Mouse (Mus musculus) cerebellum, adult 2 months (tissue): ENCODE measurements at regions not wholly inside any gene's neighbourhood (a gene's known extent, or its start where the extent isn't known, plus 50 kb on each side); places are given as distances from the start of the nearest gene placed in this dataset.

ENCODE experiments used
- CTCF ChIP-seq: fragments of 200-500 bp; IDR thresholded peaks from 2 replicates; pipeline ENCODE4 v1.5.1; 2011; ENCODE audit warnings: low read depth, mild to moderate bottlenecking, control low read depth, low read length, moderate library complexity, borderline replicate concordance; ENCODE audit not compliant: insufficient read depth
- POLR2A ChIP-seq: fragments of 200-500 bp; IDR thresholded peaks from 2 replicates; pipeline ENCODE4 v1.6.1; 2011; ENCODE audit warnings: low read length, control low read depth, borderline replicate concordance; ENCODE audit not compliant: insufficient read depth

GRCm38 (mm10) chr5:7782235-7782634 lies 178.0 kb upstream of the Steap4 start:
- TF ChIP-seq CTCF (no peak), POLR2A (no peak)
